Mouse (Mus musculus) liver, adult 2 months (tissue): ENCODE measurements around the gene Ubtd1.

Source experiments
- CTCF ChIP-seq: fragments of 200-500 bp; IDR thresholded peaks from 2 replicates; pipeline ENCODE4 v1.5.1; 2011; ENCODE audit warnings: low read depth, low read length, control low read depth
- POLR2A ChIP-seq: fragments of 200-500 bp; IDR thresholded peaks from 2 replicates; pipeline ENCODE4 v1.6.1; 2011; ENCODE audit warnings: low read length, control low read depth; ENCODE audit not compliant: insufficient read depth; ENCODE audit errors: extremely low read depth

- no peak for TF ChIP-seq CTCF
- TF ChIP-seq POLR2A: no peak
Observed at GRCm38 (mm10) chr19:41932686-41933085, 48.9 kb upstream of the Ubtd1 start.
